Mouse (Mus musculus) forebrain, embryonic 14.5 days (tissue): ENCODE data around the gene Klhl40. TPM values are rescaled to one million over a fixed set of nuclear protein-coding genes. Genes with fewer than 3 reads are reported as not detected.

Experiments
- ATAC-seq: fragments of 200-750 bp; cut with Nextera tagmentation; 2 replicates; pipeline ENCODE4 v1.8.0; 2017; ENCODE audit warnings: mild to moderate bottlenecking, moderate library complexity
- DNase-seq: peaks from one replicate; pipeline ENCODE4 v3.0.0-alpha.2; 2015; ENCODE audit warnings: low spot score
- H3K27ac ChIP-seq: fragments of 300-500 bp; sonication (generic); 2 replicates; pipeline ENCODE4 v1.5.1; 2014; ENCODE audit warnings: low read depth, mild to moderate bottlenecking, control low read depth, low read length, moderate library complexity
- H3K27me3 ChIP-seq: fragments of 300-500 bp; sonication (generic); replicated peaks from 2 replicates; pipeline ENCODE4 v1.6.1; 2014; ENCODE audit warnings: low read length, control low read depth, mixed read lengths; ENCODE audit not compliant: control insufficient read depth, insufficient read depth
- H3K36me3 ChIP-seq: fragments of 300-500 bp; sonication (generic); 2 replicates; pipeline ENCODE4 v1.6.1; 2014; ENCODE audit warnings: low read length, control low read depth; ENCODE audit not compliant: control insufficient read depth, insufficient read depth
- H3K4me1 ChIP-seq: fragments of 300-500 bp; sonication (generic); 2 replicates; pipeline ENCODE4 v1.6.1; 2014; ENCODE audit warnings: antibody characterized with exemption, low read length, control low read depth; ENCODE audit not compliant: control insufficient read depth, insufficient read depth
- H3K4me2 ChIP-seq: fragments of 300-500 bp; sonication (generic); 2 replicates; pipeline ENCODE4 v1.6.1; 2014; ENCODE audit warnings: mild to moderate bottlenecking, control low read depth, low read length
- H3K4me3 ChIP-seq: fragments of 300-500 bp; sonication (generic); 2 replicates; pipeline ENCODE4 v1.5.1; 2014; ENCODE audit warnings: low read depth, low read length, control low read depth
- H3K9ac ChIP-seq: fragments of 300-500 bp; sonication (generic); 2 replicates; pipeline ENCODE4 v1.6.1; 2014; ENCODE audit warnings: mild to moderate bottlenecking, low read length, control low read depth, moderate library complexity
- H3K9me3 ChIP-seq: fragments of 300-500 bp; sonication (generic); replicated peaks from 2 replicates; pipeline ENCODE4 v1.6.1; 2016; ENCODE audit warnings: low read length, control low read depth, mixed read lengths; ENCODE audit not compliant: control insufficient read depth
- WGBS: fragments of 180-500 bp; shearing (Covaris S2); extraction: QIAGEN DNeasy Blood & Tissue Kit; methylation state at CpG from one replicate; pipeline ENCODE4 v1.1.7; 2014; 5-methylcytosine and 5-hydroxymethylcytosine counted together
- polyA plus RNA-seq: library from polyadenylated mRNA; unstranded; fragments of >200 nt; fragmentation: Nextera tagmentation; extraction: Ambion mirVana; gene quantifications from 2 replicates; pipeline ENCODE4 v1.2.1, GENCODE M21; 2014

Klhl40 gene
- polyA plus RNA-seq: 0.49 and 0.60 TPM in 2 replicates

- Histone ChIP-seq H3K27ac (no peak within 1 kb of the TSS), H3K36me3 (no peaks in the 10 kb centered on the region), H3K4me3 (peak within 1 kb of the TSS; percentile 33), H3K9ac (peak within 1 kb of the TSS; percentile 41; the same call in 1 of the 2 replicates), H3K4me2 (peak within 1 kb of the TSS; percentile 62), H3K27me3 (peaks cover 30% of the 10 kb centered on the region), H3K4me1 (no peaks in the 10 kb centered on the region), H3K9me3 (no peaks in the 10 kb centered on the region)
- 24% methylated on average over 30 of the region's 30 CpGs for WGBS
- ATAC-seq: peak; percentile 62
- no peak for DNase-seq
Measured at GRCm38 (mm10) chr9:121777484-121778065, at the start of gene Klhl40. Gene Klhl40 (plus strand): TSS chr9:121777607.

GRCm38 (mm10) chr9:121740490-121740889 lies 36.9 kb upstream of the Klhl40 start:
- 87% methylated on average over 6 of the region's 6 CpGs for WGBS
- Histone ChIP-seq H3K4me2 (no peak overlapping the region), H3K4me3 (no peak overlapping the region), H3K27ac (no peak overlapping the region), H3K4me1 (no peaks in the 10 kb centered on the region), H3K9ac (no peak overlapping the region), H3K9me3 (no peaks in the 10 kb centered on the region), H3K36me3 (peaks cover 56% of the 10 kb centered on the region), H3K27me3 (no peaks in the 10 kb centered on the region)
- ATAC-seq: no peak
- DNase-seq: no peak

GRCm38 (mm10) chr9:121741168-121741567 lies 36.2 kb upstream of the Klhl40 start:
- 90% methylated on average over 3 of the region's 3 CpGs for WGBS
- no peaks in the 10 kb centered on the region for H3K27me3 ChIP-seq
- H3K9ac ChIP-seq: no peak overlapping the region
- no peak overlapping the region for H3K4me2 ChIP-seq
- no peaks in the 10 kb centered on the region for H3K9me3 ChIP-seq
- DNase-seq: no peak
- H3K4me3 ChIP-seq: no peak overlapping the region
- no peak overlapping the region for H3K27ac ChIP-seq
- ATAC-seq: no peak
- H3K4me1 ChIP-seq: no peaks in the 10 kb centered on the region
- H3K36me3 ChIP-seq: peaks cover 59% of the 10 kb centered on the region

GRCm38 (mm10) chr9:121744051-121744450 lies 33.4 kb upstream of the Klhl40 start:
- Histone ChIP-seq H3K9ac (no peak overlapping the region), H3K27ac (no peak overlapping the region), H3K27me3 (no peaks in the 10 kb centered on the region), H3K4me1 (no peaks in the 10 kb centered on the region), H3K4me3 (no peak overlapping the region), H3K4me2 (no peak overlapping the region), H3K9me3 (no peaks in the 10 kb centered on the region), H3K36me3 (peaks cover 83% of the 10 kb centered on the region)
- 93% methylated on average over 8 of the region's 8 CpGs for WGBS
- DNase-seq: no peak
- ATAC-seq: no peak

- ATAC-seq (no peak), DNase-seq (no peak)
- no peaks in the 10 kb centered on the region for H3K27me3 ChIP-seq
- H3K9ac ChIP-seq: no peak overlapping the region
- no peaks in the 10 kb centered on the region for H3K4me1 ChIP-seq
- WGBS: 95% methylated on average over 9 of the region's 9 CpGs
- H3K27ac ChIP-seq: no peak overlapping the region
- no peak overlapping the region for H3K4me3 ChIP-seq
- H3K4me2 ChIP-seq: no peak overlapping the region
- H3K36me3 ChIP-seq: peaks cover 86% of the 10 kb centered on the region
- H3K9me3 ChIP-seq: no peaks in the 10 kb centered on the region
Measured at GRCm38 (mm10) chr9:121752774-121753173, 24.6 kb upstream of the Klhl40 start.

GRCm38 (mm10) chr9:121754624-121755023 lies 22.8 kb upstream of the Klhl40 start:
- no peak for DNase-seq
- peaks cover 67% of the 10 kb centered on the region for H3K36me3 ChIP-seq
- no peak overlapping the region for H3K4me3 ChIP-seq
- H3K27me3 ChIP-seq: no peaks in the 10 kb centered on the region
- no peak overlapping the region for H3K9ac ChIP-seq
- no peak for ATAC-seq
- no peaks in the 10 kb centered on the region for H3K9me3 ChIP-seq
- WGBS: 90% methylated on average over 3 of the region's 3 CpGs
- peaks cover 5% of the 10 kb centered on the region for H3K4me1 ChIP-seq
- H3K4me2 ChIP-seq: no peak overlapping the region
- no peak overlapping the region for H3K27ac ChIP-seq

- ATAC-seq (no peak), DNase-seq (no peak)
- Histone ChIP-seq H3K4me1 (peaks cover 12% of the 10 kb centered on the region), H3K36me3 (peaks cover 46% of the 10 kb centered on the region), H3K27me3 (no peaks in the 10 kb centered on the region), H3K4me3 (no peak overlapping the region), H3K9me3 (no peaks in the 10 kb centered on the region), H3K4me2 (no peak overlapping the region), H3K9ac (no peak overlapping the region), H3K27ac (no peak overlapping the region)
- WGBS: 95% methylated on average over 3 of the region's 3 CpGs
Measured at GRCm38 (mm10) chr9:121756785-121757184, 20.6 kb upstream of the Klhl40 start.

GRCm38 (mm10) chr9:121757432-121757831 lies 20.0 kb upstream of the Klhl40 start:
- Histone ChIP-seq H3K9me3 (no peaks in the 10 kb centered on the region), H3K27me3 (no peaks in the 10 kb centered on the region), H3K9ac (no peak overlapping the region), H3K4me3 (no peak overlapping the region), H3K36me3 (peaks cover 40% of the 10 kb centered on the region), H3K4me2 (no peak overlapping the region), H3K4me1 (peaks cover 12% of the 10 kb centered on the region), H3K27ac (no peak overlapping the region)
- 55% methylated on average over 3 of the region's 3 CpGs for WGBS
- DNase-seq: peak; percentile 19
- no peak for ATAC-seq

GRCm38 (mm10) chr9:121757835-121758814 lies 19.3 kb upstream of the Klhl40 start:
- Histone ChIP-seq H3K4me1 (peaks cover 12% of the 10 kb centered on the region), H3K4me3 (peak overlapping the region; percentile 86), H3K4me2 (peak overlapping the region; percentile 97), H3K27me3 (no peaks in the 10 kb centered on the region), H3K9ac (no peak overlapping the region), H3K36me3 (peaks cover 42% of the 10 kb centered on the region), H3K27ac (no peak overlapping the region), H3K9me3 (no peaks in the 10 kb centered on the region)
- WGBS: 54% methylated on average over 10 of the region's 10 CpGs
- peak; percentile 3 for DNase-seq
- no peak for ATAC-seq
